Mouse (Mus musculus): Measurements from ENCODE around the gene Dis3l2.

Gene Dis3l2

DNA sequence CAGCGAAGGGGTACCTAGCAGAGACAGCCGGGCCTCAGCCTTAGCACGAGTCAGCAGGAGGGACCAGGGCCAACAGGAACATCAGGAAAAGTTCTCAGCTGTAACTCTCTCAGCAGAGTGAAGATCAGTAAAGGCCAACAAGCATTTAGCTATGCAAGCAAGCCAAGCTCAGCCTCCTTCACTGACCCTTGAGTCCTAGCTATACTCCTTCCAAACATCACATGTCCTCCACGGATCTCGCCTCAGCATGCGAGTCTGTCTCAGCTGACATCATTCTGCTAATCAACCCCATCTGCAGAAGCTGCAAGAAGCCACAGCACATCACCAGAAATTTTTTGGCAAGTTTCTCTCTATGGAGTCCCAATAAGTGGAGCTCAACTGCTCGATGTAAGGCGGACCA is 370.2 kb downstream of the Dis3l2 start:
- no peak for DNase-seq (ENCODE audit: low spot score)

DNA sequence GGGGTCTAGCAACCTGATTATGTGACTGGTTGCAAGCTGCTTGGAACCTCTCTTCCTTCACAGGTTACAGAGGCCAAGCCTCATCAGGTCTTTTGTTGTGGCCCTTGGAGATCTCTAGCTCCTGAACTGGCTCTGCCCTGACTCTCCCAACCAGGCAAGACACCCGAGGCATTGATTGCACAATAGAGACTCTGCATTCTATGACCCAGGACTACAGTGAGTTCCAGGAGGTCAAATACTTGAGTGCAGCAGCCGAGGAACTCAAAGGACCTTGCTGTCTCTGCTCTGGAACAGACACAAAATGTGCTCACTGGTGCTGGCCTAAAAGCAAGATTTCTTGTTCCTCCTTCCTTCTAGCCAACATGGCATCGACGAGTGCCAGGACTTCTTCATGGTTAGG is 382.6 kb downstream of the Dis3l2 start:
- no peak for DNase-seq (ENCODE audit: low spot score)

- DNase-seq (ENCODE audit: low spot score), result no peak
Observed at GRCm38 (mm10) chr1:87086964-87087363, 383.4 kb downstream of the Dis3l2 start.

DNA sequence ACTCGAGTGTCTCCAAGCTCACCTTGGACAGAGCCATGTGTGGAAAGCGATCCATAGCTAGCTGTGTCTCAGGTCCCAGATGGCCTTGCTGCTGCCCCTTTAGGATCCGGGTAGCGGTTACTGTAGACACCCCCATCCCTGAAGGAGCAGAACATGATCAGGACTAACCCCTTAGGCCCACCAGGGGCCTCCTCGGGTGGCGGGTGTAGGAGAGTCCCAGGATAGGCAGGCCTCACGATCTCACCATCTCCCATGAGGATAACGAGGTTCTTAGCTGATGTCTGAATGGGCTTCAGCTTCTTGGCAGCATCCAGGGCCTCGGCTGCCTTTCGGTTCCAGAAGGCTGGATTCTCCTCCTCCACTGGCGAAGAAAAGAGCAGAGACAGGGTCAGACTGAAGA is 385.6 kb downstream of the Dis3l2 start:
- no peak for DNase-seq (ENCODE audit: low spot score)

DNA sequence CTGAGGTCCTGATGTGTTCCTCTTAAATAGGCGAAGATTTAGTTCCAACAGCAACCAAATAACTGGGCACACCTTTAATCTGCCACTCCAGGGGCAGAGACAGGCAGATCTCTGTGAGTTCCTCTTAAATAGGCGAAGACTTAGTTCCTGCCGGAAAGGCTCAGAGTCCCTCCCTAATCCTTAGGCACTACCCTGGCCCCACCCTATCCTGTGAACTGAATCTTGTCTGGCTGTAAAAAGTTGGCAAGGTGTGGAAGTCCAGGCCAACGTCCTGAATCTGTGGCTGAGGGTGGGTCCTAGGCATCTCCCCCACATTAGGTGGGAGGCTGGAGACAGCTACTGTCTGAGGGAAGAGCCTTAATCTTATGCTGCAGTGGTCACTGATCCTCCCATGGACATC is 386.2 kb downstream of the Dis3l2 start, which contains the start of gene Alppl2:
Gene Alppl2 (minus strand): TSS at position 101 of the 400 bp plus-strand sequence.
- no peak for DNase-seq (ENCODE audit: low spot score)

DNA sequence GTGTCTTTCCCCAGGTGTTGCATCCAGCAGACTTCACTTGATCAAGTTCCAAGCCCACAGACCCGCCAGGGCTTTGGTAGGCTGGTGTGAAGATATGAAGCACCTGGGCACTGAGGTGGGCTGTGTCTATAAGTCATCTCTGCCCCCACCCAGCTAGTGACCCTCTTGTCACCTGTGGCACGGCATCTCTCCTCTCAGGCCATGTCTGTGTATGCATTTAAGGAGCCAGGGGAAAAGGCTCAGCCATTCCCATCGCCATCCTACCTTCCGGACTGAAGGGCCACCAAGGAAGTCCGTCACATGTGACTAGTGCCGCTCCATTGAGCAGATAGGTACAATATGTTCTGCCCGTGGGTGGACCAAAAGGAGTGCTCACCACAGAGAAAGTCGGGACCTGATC is 392.0 kb downstream of the Dis3l2 start:
- DNase-seq (ENCODE audit: low spot score), result no peak

DNA sequence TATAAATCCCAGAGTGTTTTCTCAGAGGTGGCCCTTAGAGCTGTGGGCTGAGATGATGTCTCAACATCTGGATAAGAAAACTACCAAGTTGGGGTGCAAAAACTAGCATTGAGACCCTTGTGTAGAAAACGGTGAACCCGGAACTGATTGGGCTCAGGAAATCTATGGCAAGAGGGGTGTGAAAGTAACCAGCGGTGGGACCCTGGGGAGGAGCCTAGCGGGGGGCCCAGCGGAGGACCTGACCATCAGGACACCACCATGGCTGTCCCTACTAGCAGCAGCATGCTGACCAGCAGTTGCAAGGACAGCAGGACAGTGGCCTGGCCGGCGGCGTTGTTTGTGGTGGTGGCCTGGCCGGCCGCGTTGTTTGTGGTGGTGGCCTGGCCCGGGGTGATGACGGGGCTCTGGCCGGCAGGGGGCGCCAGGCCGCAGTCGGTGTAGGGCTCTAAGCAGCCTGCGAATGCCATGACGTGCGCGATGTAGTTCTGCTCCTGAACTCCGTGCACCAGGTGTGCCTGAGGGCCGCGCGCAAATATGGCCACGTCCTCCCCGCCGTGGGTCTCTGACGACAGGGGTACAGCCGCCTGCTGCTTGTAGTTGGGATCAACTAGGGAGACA is 394.9 kb downstream of the Dis3l2 start:
- peak; percentile 67 for DNase-seq (ENCODE audit: low spot score)

All from MN1 (cell line).